Mouse (Mus musculus) adrenal gland, postnatal 10 days (tissue): ENCODE data around the gene Erc1. TPM values are rescaled to one million over a fixed set of nuclear protein-coding genes. Genes with fewer than 3 reads are reported as not detected.
A peak's percentile ranks its signal among the peaks of the same experiment; 100 is the strongest.
"Not testable (repeated sequence)": the region's sequence is repeated elsewhere in the genome, so short reads cannot be mapped to it uniquely, and the experiment has no call there.

Experiments
- DNase-seq: peaks from one replicate; pipeline ENCODE4 v3.0.0; 2021; ENCODE audit warnings: mixed read lengths
- long read RNA-seq, 2 experiments: library from polyadenylated mRNA; stranded (forward); transcript quantifications; one replicate each; pipeline ENCODE4 v2.0.0; 2021
- total RNA-seq, 2 experiments: library from RNA; stranded (reverse); gene quantifications; 2 replicates each; pipeline ENCODE4 v1.2.3; 2021

Erc1 gene
- 10 to 100 TPM; 19.3 to 24.1 TPM for total RNA-seq
- long read RNA-seq, experiment 1, partial matches to known transcripts = 2 of 8 reads
- long read RNA-seq, experiment 1, other reads (novel, unspliced or antisense) = 6 of 8 reads
- long read RNA-seq, experiment 2, partial matches to known transcripts = 2 of 5 reads
- long read RNA-seq, experiment 2, other reads (novel, unspliced or antisense) = 3 of 5 reads

DNA sequence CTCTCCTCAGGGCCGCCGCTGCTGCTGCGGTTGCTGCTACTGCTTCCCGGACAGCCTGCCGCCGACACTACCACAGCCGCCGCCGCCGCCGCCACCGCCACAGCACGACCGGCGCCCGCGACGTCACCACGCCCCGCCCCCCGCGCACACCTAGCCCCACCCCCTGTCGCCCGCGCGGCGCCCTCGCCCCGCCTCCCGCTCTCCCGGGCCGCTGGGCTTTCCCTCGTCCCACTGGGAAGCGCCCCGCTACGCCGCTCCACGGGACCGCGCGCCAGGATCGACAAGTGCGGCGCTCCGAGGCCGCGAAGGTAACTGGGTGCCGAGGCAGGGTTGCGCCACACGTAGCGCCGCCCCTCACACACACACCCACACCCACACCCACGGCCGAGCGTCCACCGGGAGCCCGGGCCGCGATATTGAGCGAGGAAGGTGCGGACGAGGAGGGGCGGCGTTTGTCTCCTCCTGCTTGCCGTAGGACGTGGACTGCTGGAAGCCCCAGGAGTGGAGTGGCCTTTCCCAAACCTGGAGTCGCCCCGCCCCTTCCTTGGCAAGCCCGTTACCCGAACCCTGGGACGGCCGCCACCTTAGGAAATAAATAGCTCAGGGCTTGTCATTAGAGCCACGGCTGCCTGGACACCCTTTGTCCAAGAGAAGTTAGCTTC is at the start of gene Erc1:
Gene Erc1 (minus strand): TSS at position 134 of the 662 bp plus-strand sequence.
- DNase-seq = peak; percentile 99

DNA sequence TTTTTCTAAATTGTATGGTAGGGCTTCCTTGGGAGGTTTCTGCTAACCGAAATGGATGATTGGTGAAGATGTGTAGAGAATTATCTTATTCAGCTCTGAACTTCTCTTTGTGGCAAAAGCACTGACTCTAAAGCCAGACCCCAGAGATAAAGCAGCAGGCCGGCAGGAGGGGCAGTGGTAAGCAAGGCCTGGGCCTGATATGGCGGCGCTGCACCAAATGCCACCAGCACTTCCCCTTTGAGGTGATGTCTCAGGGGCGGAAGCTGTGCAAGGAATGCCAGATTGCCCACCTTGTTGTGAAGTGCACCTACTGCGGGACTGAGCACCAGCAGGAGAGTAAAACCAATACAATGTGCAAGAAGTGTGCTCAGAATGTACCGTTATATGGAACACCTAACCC is 44.7 kb upstream of the Erc1 start:
- DNase-seq = no peak

DNA sequence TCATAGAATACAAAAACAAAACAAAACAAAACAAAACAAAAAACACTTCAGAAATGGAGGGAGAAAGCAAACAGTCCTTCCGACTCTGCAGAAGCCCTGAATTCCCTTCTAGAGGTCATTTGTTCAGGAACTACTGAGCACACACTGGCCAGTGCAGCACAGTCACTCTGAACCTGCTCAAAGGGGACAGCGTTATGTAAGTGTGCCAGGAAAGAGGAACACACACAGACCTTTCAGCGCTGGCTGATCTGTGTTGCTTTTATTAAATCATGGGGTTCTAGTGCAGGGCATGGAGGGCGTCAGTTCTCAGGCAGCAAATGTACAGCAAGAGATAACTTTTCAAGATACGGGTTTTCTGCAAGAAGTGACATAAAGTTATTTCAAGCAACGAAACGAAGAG is 35.2 kb upstream of the Erc1 start:
- DNase-seq = no peak

DNA sequence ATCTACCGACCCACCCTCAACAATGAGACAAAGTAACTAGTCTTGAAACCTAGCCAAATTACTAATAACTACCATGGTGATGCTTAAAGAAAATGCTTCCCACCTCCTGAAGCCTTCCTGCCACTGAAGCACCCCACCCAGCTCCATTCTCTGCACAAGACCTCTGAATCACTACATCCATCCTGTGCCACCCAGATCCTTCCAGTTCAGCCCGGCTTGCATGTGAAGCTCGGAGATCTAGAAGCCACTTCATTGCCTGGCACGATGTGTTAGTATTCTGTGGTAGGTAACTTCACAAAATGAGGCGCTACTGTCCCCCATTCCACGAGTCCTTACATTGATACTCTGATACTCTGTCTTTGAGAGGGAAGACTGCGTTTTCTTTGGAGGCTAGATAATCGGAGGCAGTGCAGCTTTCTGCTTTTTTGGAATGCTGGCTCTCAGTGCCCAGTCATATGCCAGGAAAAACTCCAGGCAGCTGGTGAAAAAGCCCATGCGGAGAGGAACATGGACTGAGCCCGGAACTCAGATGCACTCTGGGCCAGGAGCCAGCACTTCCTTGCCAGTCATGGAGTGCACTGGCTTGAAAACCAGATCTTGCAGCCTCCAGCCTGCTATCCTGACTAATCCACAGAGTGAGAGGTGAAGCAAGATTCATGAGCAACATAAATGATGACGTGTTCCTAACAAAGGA is 16.5 kb upstream of the Erc1 start:
- peak; percentile 74 for DNase-seq

DNA sequence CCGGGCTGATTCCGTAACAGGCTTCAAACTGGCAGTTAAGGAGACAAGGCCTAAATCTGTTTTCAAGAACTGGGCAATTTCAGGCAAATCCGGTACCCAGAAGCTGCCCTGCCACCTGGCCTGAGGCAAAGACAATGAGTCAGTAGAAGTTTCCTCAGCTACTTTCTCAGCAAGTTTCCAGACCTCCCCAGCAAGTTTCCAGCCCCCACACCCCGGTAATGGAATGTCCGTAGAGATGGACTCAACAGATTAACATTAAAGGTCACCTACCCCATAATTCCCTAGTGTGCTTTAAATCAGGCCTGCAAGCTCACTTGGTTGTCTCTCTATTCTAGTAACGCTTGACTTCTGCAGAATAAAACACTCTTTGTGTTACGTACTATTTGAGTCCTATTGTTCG is 13.6 kb upstream of the Erc1 start:
- no peak for DNase-seq

DNA sequence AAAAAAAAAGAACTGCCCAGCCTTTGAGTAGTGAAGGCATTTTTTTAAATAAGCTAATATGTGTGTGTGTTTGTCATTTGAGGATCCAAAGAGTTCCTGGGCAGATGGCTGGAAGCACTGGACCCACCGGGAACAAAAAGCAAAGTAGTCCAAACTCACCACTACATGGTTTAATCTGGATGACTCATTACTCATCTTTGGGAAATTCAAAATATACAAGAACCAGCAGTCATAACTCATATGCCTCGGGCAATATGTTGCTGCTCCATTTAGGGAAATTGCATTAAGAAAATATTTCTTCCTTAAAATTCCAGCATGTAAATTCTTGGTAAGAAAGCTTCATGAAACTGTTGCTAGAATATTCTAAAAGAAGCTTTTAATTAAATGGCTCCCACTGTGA is 12.3 kb upstream of the Erc1 start:
- no peak for DNase-seq

DNA sequence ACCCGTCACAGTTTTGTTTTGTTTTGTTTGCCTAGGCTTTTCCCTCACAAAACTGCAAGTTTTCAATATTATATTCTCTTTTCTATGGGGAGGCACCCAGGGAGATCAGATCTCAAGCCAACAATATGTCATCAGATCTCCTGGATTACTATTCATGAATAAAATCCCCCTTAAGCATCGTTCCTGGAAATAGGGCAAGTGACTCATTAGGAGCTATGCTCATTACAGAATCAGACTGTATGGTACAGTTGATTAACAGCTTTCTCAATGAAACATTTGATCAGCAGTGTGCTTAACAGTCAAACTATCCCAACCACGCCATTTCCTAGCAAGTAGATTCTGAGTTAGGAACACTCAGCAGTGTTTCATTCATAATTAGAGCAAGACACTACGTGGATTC is 7.5 kb upstream of the Erc1 start:
- DNase-seq = no peak

DNA sequence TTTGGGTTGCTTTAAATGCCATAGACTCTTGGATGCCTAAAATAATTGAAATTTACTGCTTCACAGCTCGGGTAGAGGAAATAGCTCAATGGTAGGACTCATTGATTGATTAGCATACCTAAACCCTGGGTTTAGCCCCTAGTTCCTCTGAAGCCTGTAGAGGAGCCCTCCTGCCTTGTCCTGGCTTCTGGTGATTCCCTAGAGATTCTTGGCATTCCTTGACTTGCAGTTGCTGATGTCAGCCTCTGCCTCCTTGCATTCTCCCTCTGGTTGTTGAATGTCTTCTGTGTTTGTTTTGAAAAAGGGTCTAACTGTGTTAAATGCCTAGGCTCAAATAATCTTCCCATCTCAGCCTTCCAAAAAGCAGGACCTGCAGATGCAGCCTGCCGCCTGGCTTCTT is 6.2 kb upstream of the Erc1 start:
- no peak for DNase-seq

DNA sequence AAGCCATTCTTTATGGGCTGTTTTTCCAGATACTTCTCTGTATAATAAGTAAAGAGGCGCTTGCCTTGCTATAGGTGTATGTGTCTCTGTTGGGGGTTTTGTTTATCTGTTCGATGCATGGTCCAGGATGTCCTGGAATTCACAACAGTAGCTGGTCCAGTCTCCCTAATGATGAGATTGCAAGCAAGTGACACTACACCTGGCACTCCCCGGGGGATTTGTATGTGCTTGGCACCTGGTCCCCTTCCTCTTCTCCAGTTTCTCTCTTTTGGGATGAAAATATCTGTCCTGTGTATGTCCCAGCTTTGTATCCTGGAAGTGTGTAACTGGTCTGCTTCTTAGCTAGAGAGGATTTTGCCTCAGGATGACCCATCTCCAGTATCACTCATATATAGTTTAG is 1.9 kb upstream of the Erc1 start:
- DNase-seq = no peak

DNA sequence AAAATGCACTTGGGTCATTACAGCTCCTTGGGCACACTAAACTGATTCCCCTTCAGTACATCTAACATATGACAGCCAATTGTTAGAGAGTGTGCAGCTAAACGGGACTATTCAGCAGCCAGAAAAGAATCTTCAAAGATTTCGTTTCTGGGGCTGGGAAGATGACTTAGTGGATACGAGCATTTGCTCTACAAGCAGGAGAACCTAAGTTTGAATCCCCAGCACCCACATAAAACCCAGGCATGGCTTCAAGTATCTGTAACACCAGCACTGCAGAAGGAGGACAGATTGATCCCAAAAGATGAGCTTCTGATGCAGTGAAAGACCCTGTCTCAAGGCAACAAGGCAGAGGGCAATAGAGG is 1.4 kb upstream of the Erc1 start:
- DNase-seq = no peak

DNA sequence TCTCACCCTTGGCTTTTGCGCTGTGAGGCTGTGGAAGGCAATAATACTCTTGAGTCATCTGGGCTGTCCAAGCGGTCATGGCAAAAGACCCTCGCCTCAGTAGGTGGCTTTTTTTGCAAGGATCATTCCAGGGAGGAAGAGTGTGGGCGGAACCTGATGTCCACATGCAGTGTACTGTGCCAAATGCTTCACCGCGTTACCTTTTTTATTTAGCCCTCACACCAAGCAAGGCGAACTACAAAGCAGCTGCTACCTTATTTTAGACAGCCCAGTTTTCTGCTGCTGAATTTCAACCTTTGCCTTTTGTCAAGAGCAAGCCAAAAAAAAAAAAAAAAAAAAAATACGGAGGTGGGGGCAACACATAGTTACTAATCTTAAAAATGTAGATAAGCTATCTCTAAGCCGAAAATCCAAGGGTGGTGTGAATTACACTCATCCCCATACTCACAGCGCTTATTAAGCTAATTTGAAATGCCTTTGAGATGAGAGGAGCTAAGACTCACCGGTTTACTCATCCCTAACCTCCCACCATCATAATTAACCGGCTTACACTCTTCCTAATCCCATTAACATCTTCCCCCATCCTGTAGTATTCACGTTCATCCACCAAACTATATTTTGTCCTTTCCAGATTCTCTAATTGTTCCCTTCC is 855 bp upstream of the Erc1 start:
- no peak for DNase-seq

DNA sequence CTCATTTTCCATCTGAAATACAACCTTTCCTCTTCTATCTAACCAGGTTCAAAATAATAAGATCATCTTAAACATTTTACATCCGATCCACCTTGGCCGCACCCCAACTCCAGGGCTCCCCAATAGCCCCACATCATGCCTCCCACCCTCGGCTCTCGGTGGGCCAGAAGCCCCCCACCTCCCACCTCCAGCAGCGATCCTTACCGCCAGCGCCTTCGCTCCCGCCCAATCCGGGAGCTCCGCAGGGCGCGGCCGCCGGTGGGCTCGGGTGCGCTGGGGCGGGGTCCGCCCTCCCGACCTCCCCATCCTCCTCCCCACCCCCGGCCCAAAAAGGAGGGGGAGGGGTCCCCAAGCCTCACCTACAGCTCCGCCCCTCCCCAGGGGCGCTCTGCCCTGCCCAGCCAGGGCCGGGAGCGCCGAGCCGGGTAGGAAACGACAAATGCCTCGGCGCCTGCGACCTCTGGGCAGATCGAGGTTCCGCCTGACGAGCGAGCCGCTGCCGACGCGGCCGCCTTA is 391 bp downstream of the Erc1 start:
- no peak for DNase-seq

DNA sequence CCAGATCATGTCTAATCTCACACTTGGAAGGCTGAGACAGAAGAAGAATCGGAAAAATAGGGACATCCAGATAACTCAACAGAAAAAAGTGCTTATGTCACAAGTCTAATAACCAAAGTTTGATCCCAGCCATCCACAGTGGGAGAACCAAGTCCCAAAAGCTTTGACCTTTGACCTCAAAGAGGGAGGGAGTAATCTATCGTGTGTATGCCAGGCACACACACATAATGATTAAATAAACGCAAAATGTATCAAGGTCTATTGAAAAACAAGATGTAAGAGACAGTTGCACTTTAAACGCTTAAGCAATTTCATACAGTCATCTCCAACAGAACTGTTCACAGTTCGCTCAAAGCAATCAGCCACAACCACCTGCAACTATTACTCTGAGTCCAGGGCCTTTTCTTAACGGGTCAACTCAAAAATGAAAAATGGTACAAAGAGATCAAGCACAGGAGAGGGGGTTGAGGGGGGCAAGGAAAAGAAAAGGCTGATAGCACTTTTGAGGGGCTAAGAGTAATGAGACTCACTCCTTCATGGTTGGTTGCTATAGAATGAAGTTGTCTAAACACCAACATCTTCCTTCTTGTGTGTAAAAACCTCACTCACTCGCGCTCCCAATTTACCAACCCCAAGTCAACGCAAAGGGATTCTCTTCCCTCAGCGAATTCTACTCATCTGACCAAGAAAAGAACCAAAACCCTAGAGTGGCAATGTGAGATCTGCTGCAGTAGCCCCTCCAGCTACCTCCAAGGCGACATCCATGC is 1.0 kb downstream of the Erc1 start:
- DNase-seq = no peak

DNA sequence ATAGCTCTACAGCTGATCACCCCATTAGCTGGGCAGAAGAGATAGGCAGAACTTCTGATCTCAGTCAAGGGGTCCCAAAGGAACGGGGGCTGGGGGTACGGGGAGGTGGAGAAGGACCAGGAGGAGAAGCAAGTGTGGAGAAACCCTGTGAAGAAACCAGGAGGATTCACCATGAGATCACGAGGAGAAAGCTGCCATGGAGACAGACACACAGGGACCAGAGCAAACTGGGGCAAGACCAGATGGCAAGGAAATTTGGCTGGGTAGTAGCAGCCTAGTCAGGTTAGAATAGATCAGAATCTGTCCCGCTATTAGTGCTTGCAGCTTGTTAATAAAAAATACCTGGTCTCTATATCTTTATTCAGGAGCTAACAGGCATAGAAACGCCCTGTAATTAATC is 18.0 kb downstream of the Erc1 start:
- DNase-seq = no peak

DNA sequence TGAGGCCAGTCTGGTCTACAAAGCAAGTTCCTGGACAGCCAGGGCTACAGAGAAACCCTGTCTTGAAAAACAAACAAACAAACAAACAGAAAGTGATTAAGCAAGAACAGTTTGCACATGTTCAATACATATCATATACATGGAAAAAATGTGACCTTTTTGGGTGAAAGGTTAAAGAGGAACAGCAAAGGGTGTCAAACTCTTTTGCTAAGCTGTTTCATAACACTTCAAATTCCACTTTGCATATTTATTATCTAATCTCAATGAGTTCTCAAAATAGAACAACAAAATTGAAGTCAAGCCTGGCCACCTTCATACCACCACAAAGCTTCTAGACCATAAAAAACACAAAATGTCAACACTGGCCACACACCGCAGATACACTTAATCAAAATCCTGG is 19.8 kb downstream of the Erc1 start:
- DNase-seq = no peak

DNA sequence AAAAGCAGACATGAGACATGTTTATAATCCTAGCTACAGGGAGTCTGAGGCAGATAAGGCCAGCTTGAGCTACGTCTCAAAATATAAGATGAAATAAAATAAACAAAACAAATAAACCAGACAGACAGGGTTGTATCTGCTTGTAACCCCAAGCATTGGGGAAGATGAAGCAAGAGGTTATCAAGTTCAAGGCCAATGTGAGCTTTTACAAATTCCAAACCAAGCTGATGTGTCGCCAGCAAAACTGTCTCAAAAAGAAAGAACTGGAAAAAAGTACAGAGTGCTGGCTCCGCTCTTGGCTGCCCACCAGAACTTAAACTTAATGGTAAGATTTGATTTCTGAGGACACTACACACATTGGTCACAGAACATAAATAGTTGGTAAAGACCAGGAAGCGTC is 21.3 kb downstream of the Erc1 start:
- no peak for DNase-seq

DNA sequence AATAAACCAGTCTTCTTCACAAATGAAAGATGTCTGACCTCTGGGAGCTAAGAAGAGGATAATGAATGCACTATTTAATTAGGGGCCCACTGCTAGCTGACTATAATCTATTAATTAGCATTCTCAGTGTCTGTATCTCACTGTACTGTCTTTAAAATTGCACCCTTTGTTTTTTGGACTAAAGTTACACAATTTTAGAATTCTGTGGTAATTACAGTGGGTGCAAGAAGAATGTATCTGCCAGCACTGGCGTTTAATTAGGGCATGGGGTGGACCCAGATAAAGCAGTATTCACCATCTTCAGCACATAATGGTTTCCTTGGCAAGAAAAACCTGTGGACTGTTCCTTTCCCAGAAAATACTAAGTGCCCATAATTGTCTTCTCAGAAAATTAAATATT is 25.8 kb downstream of the Erc1 start:
- no peak for DNase-seq

DNA sequence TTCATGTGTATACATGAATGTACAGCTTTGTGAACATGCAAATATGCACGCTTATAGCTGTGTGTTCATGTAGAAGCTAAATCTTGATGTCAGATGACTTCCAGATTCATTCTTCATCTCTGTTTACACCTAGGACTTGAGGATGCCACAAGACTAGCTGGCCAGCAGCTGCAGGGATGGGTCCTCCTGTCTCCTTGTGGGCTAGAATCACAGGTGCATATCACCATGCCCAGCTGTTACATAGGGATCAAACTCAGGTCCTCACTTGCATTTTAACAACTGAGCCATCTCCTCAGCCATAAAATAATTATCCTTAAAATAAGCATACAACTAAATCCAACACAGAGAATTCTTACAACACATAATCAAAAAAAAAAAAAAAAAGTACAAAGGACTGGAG is 26.8 kb downstream of the Erc1 start:
- DNase-seq = no peak

DNA sequence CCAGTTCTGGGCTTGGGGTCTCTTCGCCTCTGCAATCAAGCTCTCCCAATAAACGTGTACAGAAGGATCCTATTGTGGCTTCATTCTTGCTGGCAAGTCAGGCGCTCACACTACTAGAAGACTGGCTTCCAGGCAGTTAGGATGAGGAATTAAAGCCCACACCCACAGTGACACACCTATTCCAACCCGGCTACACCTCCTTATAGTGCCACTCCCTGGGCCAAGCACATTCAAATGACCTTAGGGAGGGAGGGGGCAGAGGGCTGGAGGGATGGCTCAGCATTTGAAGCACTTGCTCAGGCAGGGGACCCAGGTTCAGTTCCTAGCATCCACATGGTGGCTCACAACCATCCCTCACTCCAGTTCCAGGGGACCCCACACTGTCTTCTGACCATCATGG is 29.4 kb downstream of the Erc1 start:
- DNase-seq = no peak

DNA sequence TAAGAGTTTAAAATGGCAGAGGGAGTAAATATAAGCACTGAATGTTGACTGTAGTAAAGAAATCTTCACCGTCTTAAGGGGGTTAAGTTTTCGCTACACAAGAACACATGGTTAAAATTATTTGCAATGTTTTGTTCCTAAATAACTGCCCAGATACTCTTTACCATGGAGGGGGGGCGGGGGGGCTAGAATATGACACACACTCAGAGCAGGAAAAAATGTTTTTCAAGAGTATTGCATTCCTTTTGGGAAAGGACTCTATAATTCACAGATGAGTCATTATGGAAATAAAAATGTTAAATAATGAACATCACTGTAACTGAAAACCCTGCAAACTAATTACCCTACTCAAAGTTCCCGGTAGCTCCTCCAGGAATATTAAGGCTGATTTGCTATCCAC is 32.5 kb downstream of the Erc1 start:
- no peak for DNase-seq

DNA sequence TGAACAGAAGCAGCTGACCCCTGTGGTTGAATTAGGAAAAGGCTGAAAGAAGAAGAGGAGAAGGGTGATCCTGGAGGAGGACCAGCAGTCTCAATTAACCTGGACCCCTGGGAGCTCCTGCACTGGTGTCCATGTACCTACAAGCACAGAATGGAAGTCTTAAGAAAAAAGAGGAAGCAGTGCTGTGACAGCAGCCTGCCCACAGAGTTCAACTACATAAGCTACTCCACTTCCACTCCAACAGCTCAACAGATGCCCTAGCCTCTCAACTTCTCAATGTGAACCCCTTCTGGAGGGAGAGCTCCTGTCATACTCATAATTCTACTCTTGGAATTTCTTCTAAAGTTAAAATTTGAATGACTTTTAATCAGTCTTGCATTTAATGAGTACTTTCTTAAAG is 34.9 kb downstream of the Erc1 start:
- not testable (repeated sequence) for DNase-seq

DNA sequence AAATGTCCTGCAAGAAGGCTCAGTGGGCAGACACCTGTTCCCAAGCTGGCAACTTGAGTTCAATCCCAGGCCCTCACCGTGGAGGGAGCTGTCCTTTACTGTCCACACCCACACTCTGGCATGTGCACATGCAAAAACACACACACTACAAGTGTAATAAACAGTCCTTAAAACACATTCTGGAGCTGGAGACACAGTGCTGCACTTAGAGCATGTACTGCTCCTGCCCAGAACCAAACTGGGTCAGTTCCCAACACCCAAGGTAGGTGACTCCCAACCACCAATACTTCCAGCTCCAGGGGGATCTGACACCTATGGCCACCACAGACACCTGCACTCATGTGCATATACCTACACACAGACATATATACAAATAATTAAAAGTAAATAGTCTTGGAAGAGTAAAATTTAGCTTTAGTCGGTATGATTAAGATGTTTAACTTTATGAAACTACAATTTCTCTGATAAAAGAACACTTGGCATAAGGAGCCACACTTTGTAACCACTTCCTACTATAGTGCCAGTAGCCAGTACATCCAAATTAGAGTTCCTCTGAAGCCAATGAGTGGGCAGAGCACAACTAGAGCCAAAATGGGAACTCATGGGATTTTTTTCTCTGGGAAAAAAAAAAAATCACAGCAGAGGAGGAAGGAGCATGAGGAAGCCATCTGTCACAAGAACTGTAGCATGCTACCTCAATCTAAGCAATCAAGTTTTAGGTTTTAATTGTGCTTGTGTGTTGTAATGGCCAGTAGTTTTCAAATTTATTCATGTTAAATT is 39.1 kb downstream of the Erc1 start:
- DNase-seq = no peak
